ENCODE assay signal across 9 mouse cellular contexts in the genomic region with DNA sequence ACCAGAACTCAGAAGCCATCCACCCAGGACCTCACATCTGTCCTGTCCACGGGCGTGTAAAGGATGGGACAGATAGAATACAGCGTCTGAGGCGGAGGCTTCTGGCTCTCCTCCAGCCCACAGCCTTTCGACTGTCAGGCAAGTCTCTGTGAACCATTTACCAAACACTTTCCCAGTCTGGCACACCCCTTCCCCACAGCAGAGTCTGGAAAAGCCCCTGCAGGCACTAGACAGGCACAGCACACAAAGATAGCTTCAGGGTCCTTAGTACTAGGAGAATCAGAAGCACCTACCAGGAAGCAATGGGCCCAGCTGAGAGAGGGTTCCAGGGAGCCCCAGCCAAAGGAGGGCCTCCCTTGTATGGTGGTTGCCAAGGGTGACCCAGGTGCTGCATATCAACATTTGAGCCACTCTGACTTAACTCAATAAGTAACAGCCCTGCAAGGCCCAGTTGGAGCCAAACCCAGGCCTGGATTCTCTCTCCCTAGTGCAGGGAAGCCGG. TPM values are rescaled to one million over a fixed set of nuclear protein-coding genes. Genes with fewer than 3 reads are reported as not detected.
DNase-seq lines count a peak whose midpoint lies in the region; ATAC-seq and TF ChIP-seq lines count a peak whose summit lies in the region.
"Had no signal": no experiment of that assay in that cellular context is flagged by ENCODE, and none has a peak within 500 bp of the region (broad histone marks: within the 10 kb centered on the region; RNA-seq: fewer than 3 reads in every experiment).

No protein-coding gene starts in this region.

- H3K4me2 ChIP-seq in heart, postnatal 0 days (ENCODE audit: low read depth, low read length), result peak overlapping the region; percentile 49
- H3K4me2 ChIP-seq in kidney, postnatal 0 days (ENCODE audit: low read length), result peak overlapping the region; percentile 37
- H3K4me2 ChIP-seq in midbrain, embryonic 12.5 days (replicated peaks), result no peak overlapping the region
- H3K4me2 ChIP-seq: liver, embryonic 13.5 days had no signal

- DNase-seq in left cerebral cortex, adult 2 months (ENCODE audit: extremely low spot score in 1 of 2, low spot score in 2 of 2), result no peak
- DNase-seq in left cerebral cortex, postnatal 36 days (ENCODE audit: low spot score in 2 of 2), result no peak
- peak; percentile 83 for DNase-seq in embryonic facial prominence, embryonic 10.5 days (ENCODE audit: low spot score)
- DNase-seq in heart, postnatal 0 days (ENCODE audit: low spot score), result peak; percentile 78
- peak; percentile 87 for DNase-seq in kidney, postnatal 0 days (ENCODE audit: low spot score)
- DNase-seq in left cerebral cortex, adult 11 months (ENCODE audit: low spot score), result no peak
- DNase-seq in right cerebral cortex, postnatal 4 days, result no peak
- DNase-seq: liver, embryonic 13.5 days had no signal

- H3K9ac ChIP-seq in heart, postnatal 0 days (replicated peaks; ENCODE audit: low read depth, low read length), result no peak overlapping the region
- H3K9ac ChIP-seq in kidney, postnatal 0 days (ENCODE audit: low read depth, low read length), result peak overlapping the region; percentile 5; the same call in 1 of the 2 replicates
- H3K9ac ChIP-seq in midbrain, embryonic 12.5 days (replicated peaks), result peak overlapping the region; percentile 28; the same call in 1 of the 2 replicates
- H3K9ac ChIP-seq: liver, embryonic 13.5 days had no signal

- no peaks in the 10 kb centered on the region for H3K9me3 ChIP-seq in embryonic facial prominence, embryonic 10.5 days
- peaks cover under 1% of the 10 kb centered on the region; the same call in 1 of the 2 replicates for H3K9me3 ChIP-seq in heart, postnatal 0 days (replicated peaks; ENCODE audit: control insufficient read depth, low read length)
- H3K9me3 ChIP-seq in kidney, postnatal 0 days (replicated peaks; ENCODE audit: low read length), result no peaks in the 10 kb centered on the region
- H3K9me3 ChIP-seq in midbrain, embryonic 12.5 days, result no peaks in the 10 kb centered on the region
- H3K9me3 ChIP-seq: liver, embryonic 13.5 days had no signal

- intact Hi-C loops in left cerebral cortex, adult 2 months (cut with DNase I), result no loop called here
- intact Hi-C loops in left cerebral cortex, postnatal 36 days (cut with DNase I), result no loop called here

- peaks cover 64% of the 10 kb centered on the region for H3K4me1 ChIP-seq in embryonic facial prominence, embryonic 10.5 days
- H3K4me1 ChIP-seq in heart, postnatal 0 days (ENCODE audit: control insufficient read depth, insufficient read depth), result peaks cover 46% of the 10 kb centered on the region
- peaks cover 31% of the 10 kb centered on the region for H3K4me1 ChIP-seq in kidney, postnatal 0 days (replicated peaks; ENCODE audit: insufficient read depth, low read length)
- H3K4me1 ChIP-seq in midbrain, embryonic 12.5 days, result peaks cover 10% of the 10 kb centered on the region

- no peak; the same call in 1 of the 2 replicates for TF ChIP-seq CTCF in left cerebral cortex, adult 2 months (IDR thresholded peaks at IDR 0.05)
- TF ChIP-seq CTCF in heart, postnatal 0 days (IDR thresholded peaks at IDR 0.05; ENCODE audit: low read depth), result peak; percentile 20
- peak; percentile 30; the same call in 1 of the 2 replicates for TF ChIP-seq CTCF in kidney, postnatal 0 days (IDR thresholded peaks at IDR 0.05; ENCODE audit: low read depth)

- H3K27me3 ChIP-seq in embryonic facial prominence, embryonic 10.5 days (replicated peaks; ENCODE audit: low read depth, poor library complexity, severe bottlenecking), result no peaks in the 10 kb centered on the region
- H3K27me3 ChIP-seq in heart, postnatal 0 days (ENCODE audit: control insufficient read depth, insufficient read depth, low read length), result no peaks in the 10 kb centered on the region
- H3K27me3 ChIP-seq in kidney, postnatal 0 days (ENCODE audit: insufficient read depth, low read length), result no peaks in the 10 kb centered on the region
- H3K27me3 ChIP-seq in midbrain, embryonic 12.5 days, result 0 out of 2 replicates have a peak, but pooled peaks cover 6% of the 10 kb centered on the region

- 59% methylated on average over 6 of the region's 6 CpGs for WGBS in embryonic facial prominence, embryonic 10.5 days
- WGBS in heart, postnatal 0 days, result 13% methylated on average over 6 of the region's 6 CpGs
- 12% methylated on average over 6 of the region's 6 CpGs for WGBS in kidney, postnatal 0 days
- 59% methylated on average over 6 of the region's 6 CpGs for whole genome bisulfite sequencing in midbrain, embryonic 12.5 days

- no peak overlapping the region for H3K4me3 ChIP-seq in left cerebral cortex, adult 2 months
- H3K4me3 ChIP-seq in embryonic facial prominence, embryonic 10.5 days, result peak overlapping the region; percentile 37; the same call in 1 of the 2 replicates
- peak overlapping the region; percentile 24 for H3K4me3 ChIP-seq in heart, postnatal 0 days (ENCODE audit: low read depth, low read length)
- H3K4me3 ChIP-seq in kidney, postnatal 0 days (replicated peaks; ENCODE audit: low read depth, low read length), result peak overlapping the region; percentile 0; the same call in 1 of the 2 replicates
- no peak overlapping the region for H3K4me3 ChIP-seq in midbrain, embryonic 12.5 days
- H3K4me3 ChIP-seq: liver, embryonic 13.5 days had no signal

- H3K27ac ChIP-seq in left cerebral cortex, adult 2 months, result peak overlapping the region; percentile 13; the same call in 1 of the 2 replicates
- peak overlapping the region; percentile 82 for H3K27ac ChIP-seq in embryonic facial prominence, embryonic 10.5 days (replicated peaks)
- H3K27ac ChIP-seq in heart, postnatal 0 days (ENCODE audit: low read depth), result peak overlapping the region; percentile 76
- H3K27ac ChIP-seq in kidney, postnatal 0 days, result peak overlapping the region; percentile 72
- H3K27ac ChIP-seq in midbrain, embryonic 12.5 days (replicated peaks), result no peak overlapping the region; the same call in 1 of the 2 replicates
- H3K27ac ChIP-seq: liver, embryonic 13.5 days had no signal

- ATAC-seq in heart, postnatal 0 days (ENCODE audit: insufficient read depth, low read depth), result peak; percentile 86
- ATAC-seq in kidney, postnatal 0 days (replicated peaks; ENCODE audit: low FRiP score, low read depth), result peak; percentile 84
- no peak for ATAC-seq in midbrain, embryonic 12.5 days (ENCODE audit: low FRiP score, low read depth)

- H3K36me3 ChIP-seq in embryonic facial prominence, embryonic 10.5 days (replicated peaks), result no peaks in the 10 kb centered on the region
- no peaks in the 10 kb centered on the region for H3K36me3 ChIP-seq in heart, postnatal 0 days (replicated peaks; ENCODE audit: control insufficient read depth, insufficient read depth, low read length)
- H3K36me3 ChIP-seq in kidney, postnatal 0 days (ENCODE audit: insufficient read depth, low read length), result no peaks in the 10 kb centered on the region
- no peaks in the 10 kb centered on the region for H3K36me3 ChIP-seq in midbrain, embryonic 12.5 days
- H3K36me3 ChIP-seq: liver, embryonic 13.5 days had no signal

- TF ChIP-seq EP300 in heart, postnatal 0 days (IDR thresholded peaks at IDR 0.05; ENCODE audit: low read depth), result no peak

RNA-seq across cellular contexts. Expression of a gene that starts 0.8 kb away (rescaled TPM):
- 1 to 10 TPM; 2.3 to 2.7 TPM for total RNA-seq in left cerebral cortex, adult 2 months (2021)
- 1 to 10 TPM; 2.0 to 4.3 TPM for total RNA-seq in left cerebral cortex, postnatal 36 days (2021)
- polyA plus RNA-seq in embryonic facial prominence, embryonic 10.5 days (2016; fragmentation: Nextera tagmentation; extraction: Ambion mirVana), result 2.2 and 3.5 TPM in 2 replicates
- 15.6 and 28.7 TPM in 2 replicates for total RNA-seq in heart, postnatal 0 days (2014; rRNA removed; ENCODE audit: low replicate concordance)
- 15.0 and 15.5 TPM in 2 replicates for polyA plus RNA-seq in heart, postnatal 0 days (2015; fragmentation: Nextera tagmentation; extraction: Ambion mirVana)
- 14.5 and 15.4 TPM in 2 replicates for polyA plus RNA-seq in kidney, postnatal 0 days (2015; fragmentation: Nextera tagmentation; extraction: Ambion mirVana)
- polyA plus RNA-seq in midbrain, embryonic 12.5 days (2016; fragmentation: Nextera tagmentation; extraction: Ambion mirVana), result 0.84 and 0.93 TPM in 2 replicates

Comparison
In these comparisons a context has a peak if more than half of its experiments do, and no peak if none do; other contexts are left out.
1. DNase-seq: peak in embryonic facial prominence, embryonic 10.5 days (single experiment), heart, postnatal 0 days (single experiment) and kidney, postnatal 0 days (single experiment); none in left cerebral cortex, adult 2 months (0 of 2), left cerebral cortex, postnatal 36 days (0 of 2), left cerebral cortex, adult 11 months (single experiment) and right cerebral cortex, postnatal 4 days (single experiment).
2. H3K4me3 ChIP-seq: peak in embryonic facial prominence, embryonic 10.5 days (single experiment), heart, postnatal 0 days (single experiment) and kidney, postnatal 0 days (single experiment); none in left cerebral cortex, adult 2 months (single experiment) and midbrain, embryonic 12.5 days (single experiment).